Mouse (Mus musculus): ENCODE data around the gene C4b. TPM values are rescaled to one million over a fixed set of nuclear protein-coding genes. Genes with fewer than 3 reads are reported as not detected.
"Not testable (repeated sequence)": the region's sequence is repeated elsewhere in the genome, so short reads cannot be mapped to it uniquely, and the experiment has no call there.

Gene C4b
- total RNA-seq (2015; ENCODE audit: low replicate concordance) (0.38 and 0.84 TPM in 2 replicates), total RNA-seq (2017; ENCODE audit: low replicate concordance) (not detected in 2 replicates)

DNA sequence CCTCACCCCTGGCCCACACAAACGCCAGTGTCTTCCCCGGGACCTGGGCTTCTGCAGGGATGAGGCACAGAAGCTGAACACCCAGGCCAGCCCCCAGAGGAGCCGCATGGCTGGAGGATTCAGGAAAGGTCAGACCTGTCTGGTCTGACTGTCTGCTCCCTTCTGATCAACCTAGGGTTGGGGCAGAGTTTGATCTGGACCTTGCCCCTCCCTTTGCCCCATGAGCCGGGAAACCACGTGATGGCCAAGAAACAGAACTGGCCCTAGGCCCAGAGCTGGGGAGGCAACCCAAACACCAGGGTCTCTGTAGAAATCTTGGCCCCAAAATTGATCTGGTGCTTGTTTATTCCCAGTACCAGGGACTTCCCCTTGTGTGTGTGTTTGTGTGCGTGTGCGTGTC is at the start of gene C4b:
Gene C4b, minus strand, starts transcription at position 164 of the 400 bp plus-strand sequence.
- no peak for ATAC-seq (replicated peaks; ENCODE audit: low FRiP score, poor library complexity, severe bottlenecking)

DNA sequence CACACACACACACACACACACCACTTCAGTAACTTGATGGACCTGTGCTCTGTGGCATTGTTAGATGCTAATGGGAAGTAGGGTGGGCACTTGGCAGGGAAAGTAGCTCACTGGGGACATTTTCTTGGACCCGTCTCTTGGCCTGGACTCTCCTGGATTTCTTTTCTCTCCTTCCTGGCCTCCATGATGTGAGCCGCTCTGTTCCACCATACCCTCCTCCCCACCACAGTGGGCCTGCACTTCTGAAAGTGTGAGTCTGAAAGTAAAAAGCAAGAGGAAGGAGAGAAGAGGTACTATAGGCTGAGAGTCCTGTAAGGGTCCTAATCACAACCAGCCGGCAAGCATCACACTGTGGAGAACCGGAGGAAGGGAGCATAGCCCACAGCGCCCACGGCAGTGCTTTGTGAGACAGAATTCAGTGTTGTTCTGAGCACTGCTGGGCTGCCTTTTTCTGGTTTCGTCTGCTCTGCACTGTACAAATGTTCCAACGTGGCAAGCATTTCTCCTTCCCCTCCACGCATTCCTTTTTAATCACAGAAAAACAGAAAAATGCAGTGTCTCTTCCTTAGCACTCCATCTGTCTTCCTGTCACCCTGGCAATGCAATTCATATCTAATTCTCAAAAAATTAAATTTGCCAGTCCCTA is 34.1 kb upstream of the C4b start:
- no peak for ATAC-seq (replicated peaks; ENCODE audit: low FRiP score, poor library complexity, severe bottlenecking)

DNA sequence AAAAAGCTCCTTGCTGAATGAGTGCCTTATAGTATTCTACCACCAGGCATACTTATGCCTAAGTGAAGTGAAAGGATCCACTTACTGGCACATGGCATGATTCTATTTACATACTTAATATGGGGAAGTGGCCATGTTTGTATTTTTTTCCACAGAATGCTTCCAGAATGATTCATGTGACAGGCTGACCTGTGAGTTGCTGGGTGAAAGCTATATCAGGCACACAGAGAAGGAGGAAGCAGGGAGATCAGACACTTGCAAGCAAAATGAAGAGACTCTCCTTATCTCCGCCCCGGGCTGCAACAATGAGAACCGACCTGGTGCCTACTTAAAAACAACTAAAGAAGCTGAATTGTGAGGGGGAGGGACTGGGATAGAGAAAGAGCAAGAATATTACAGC is 17.8 kb upstream of the C4b start:
- no peak for ATAC-seq (replicated peaks; ENCODE audit: low FRiP score, poor library complexity, severe bottlenecking)

DNA sequence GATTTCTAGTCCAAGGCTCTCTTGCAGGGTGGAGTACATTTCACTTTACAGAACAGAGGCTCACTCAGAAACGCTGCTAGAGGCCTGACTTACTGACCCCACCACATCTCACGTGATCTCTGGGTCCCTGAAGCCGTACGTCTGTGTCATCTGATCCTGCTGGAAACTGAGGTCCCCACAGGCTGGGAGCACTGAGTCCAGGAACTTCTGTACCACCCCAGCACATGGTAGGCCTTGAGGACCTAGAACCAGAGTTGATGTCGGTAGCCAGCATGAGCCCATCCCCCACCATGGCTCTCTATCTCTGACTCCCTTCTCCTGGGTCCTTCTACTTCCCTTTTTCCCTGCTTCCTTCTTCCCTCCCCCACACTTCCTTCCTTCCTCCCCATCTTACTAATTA is 2.8 kb upstream of the C4b start:
- ATAC-seq (replicated peaks; ENCODE audit: low FRiP score, poor library complexity, severe bottlenecking), result no peak

DNA sequence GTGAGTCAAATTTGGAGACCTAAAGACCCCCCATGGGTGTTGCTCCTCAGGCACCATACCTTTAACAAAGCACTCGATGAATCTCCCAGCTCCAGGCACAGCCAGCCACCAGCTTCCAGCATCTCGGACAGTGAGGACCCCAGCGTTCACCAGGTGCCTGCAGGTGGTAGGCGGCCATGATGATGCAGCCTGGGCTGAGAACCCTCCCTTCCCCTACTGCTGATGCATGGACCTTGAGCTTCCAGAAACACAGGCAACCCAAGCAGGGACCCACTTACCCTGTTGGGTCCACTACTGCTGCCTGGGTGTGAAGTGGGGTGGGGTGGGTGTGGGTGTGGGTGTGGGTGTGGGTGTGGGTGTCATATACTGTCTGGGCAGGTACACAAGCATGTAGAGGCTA is 1.5 kb upstream of the C4b start:
- ATAC-seq (replicated peaks; ENCODE audit: low FRiP score, poor library complexity, severe bottlenecking), result not testable (repeated sequence)

DNA sequence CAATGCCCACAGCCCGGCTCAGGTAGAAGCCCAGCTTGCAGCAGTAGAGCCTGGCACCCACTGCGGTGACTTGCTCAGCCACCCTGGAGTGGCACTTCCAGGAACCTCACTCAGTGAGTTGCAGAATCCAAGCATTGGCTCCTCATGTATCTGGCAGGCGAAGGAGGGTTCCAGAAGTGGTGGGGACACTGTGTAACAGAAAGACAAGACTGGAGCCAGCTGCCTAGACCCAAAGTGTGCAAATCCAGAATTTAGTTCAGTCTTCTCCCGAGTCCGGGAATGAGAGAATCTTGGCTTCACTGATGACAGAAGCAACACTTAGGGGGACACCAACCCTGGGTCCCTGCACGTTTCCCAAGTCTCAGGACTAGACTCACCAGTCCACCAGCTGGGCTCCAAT is 929 bp upstream of the C4b start:
- not testable (repeated sequence) for ATAC-seq (replicated peaks; ENCODE audit: low FRiP score, poor library complexity, severe bottlenecking)

DNA sequence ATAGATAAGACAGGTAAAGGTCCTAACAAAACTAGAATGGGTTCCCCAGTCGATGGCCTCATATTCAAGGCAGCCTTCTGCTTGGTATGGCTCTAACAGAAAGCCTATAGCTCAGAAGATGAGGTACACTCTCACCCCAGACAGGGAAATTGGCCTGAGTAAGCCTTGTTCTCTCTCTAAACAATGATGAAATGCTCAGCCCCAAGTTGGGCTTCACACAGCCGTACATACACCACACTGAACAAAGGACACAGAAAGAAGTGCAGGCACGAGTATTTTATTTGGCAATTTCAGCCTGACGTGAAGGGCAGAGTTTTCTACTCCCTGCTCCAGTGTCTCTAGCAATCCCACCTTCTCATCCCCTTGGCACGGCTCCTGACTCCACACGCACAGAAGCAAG is 524 bp upstream of the C4b start:
- ATAC-seq (replicated peaks; ENCODE audit: low FRiP score, poor library complexity, severe bottlenecking), result no peak

DNA sequence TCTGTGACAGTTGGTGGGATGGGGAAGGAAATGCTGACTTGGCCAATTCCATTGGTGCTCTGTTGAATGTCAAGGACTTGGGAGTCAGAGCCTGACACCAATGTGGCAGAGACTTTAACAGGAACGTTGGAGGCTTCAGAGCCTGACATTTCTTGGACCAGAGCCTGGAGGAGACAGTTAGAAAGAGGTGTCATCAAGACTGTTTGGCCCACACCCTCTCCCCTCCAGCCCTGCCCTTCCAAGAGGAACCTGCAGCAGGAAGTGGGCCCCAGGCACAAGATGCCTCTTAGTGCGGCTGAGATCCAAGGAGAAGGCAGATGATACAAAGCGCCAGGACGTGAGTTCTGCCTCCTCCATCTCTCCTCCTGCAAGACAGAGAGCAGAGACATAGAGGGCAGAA is 3.4 kb downstream of the C4b start:
- ATAC-seq (replicated peaks; ENCODE audit: low FRiP score, poor library complexity, severe bottlenecking), result no peak

DNA sequence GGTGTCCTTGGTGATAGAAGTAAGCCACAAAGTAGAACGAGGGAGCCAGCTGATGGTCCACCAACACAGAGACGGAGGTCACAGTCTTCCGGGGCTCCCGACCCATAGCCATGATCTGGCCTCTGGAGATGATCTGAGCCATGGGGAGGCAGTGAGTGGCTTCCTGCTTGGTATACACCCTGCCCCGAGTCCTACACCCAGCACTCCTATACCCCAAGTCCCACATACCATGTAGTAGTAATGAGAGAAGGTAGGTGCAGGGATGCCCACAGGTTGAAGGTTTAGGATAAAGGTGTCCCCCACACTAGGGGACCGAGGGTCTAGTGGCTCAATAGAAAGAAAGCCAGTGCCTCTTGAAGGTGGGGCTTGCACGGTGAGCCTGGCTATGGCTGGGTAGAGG is 4.0 kb downstream of the C4b start:
- not testable (repeated sequence) for ATAC-seq (replicated peaks; ENCODE audit: low FRiP score, poor library complexity, severe bottlenecking)

DNA sequence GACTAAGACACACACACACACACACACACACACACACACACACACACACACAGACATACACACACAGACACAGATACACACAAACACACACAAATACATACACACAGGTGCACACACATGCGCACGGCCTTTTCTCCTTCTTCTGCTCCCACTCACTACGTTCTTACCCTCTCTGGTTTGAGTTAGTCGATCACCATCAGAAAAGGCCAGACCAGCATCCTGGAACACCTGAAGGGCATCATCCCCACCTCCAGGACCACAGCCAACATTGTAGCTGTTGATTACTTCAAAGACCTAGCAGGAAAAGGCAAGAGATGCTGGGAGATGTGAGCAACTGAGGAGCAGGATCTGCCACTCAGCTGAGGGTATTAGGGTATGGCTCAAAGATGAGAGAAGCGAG is 6.2 kb downstream of the C4b start:
- ATAC-seq (replicated peaks; ENCODE audit: low FRiP score, poor library complexity, severe bottlenecking), result not testable (repeated sequence)

DNA sequence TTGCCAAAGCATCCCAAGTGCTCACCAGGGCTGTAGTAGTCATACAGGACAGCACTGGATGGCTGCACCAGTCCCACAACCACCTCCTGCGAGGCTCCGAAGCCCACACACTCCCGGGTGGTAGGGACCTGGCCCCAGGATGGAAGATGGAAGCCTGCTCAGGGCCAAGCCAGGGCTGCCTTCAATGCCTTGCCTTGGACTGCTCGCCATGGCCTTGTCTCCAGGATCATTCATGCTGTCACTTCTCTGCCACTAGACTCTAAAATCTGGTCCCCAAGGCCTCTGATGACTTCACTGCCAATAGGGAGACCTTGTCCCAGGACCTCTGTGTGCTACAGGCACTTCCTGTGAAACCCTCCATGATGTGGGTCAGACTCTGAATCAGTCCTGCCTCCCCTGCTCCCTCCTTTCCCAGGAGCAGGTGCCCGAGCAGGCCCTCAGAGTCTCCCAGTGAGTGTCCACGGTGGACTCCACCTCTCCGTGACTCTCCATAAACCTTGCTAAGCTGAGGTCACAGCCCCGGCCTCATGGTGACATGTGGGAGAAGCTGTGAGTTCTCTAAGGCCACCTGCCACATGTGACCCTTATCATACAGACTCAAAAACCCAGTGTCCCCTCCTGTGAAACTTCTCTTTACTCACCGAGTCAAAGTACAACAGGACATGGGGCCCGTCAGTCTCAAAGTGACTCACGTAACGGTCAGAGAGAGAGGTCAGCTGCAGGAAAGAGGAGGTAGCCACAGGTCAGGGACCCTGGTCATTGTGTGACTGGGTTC is 13.7 kb downstream of the C4b start:
- not testable (repeated sequence) for ATAC-seq (replicated peaks; ENCODE audit: low FRiP score, poor library complexity, severe bottlenecking)

DNA sequence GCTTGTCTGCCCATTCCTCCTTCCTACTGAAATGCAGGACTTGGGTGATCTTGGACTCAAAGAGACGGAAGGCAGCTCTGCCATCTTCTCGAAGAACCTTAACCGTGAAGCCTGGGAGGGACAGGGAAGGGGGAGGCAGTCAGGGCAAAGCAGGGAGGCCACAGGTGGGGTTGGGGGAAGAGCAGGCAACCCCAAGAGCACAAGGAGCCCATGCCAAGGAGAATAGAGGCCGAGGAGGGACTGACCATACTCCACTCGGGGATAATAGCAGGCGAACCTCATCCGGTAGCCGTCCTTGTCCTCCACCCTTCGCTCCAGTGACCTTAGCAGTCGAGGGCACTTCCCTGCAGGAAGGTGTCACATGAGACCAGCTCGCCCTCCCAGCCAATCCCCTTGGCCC is 14.5 kb downstream of the C4b start:
- ATAC-seq (replicated peaks; ENCODE audit: low FRiP score, poor library complexity, severe bottlenecking), result not testable (repeated sequence)

DNA sequence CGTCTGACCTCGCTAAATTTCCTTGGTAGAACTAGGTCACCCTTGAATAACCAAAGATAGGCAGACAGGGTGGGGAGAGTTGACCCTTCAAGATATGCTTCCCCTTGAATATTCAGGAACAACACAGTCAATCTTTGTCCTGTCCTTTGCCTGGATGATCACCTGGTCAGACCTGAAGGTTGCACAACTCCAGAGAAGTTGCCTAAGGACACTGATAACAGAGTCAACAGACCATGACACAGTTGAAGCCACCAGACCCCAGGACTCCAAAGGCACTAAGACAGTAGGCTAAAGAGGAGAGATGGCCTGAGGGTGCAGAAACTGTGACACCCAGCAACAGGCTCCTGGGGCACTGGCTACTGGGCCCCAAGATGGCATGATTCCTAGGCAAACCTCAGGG is 15.8 kb downstream of the C4b start:
- no peak for ATAC-seq (replicated peaks; ENCODE audit: low FRiP score, poor library complexity, severe bottlenecking)

DNA sequence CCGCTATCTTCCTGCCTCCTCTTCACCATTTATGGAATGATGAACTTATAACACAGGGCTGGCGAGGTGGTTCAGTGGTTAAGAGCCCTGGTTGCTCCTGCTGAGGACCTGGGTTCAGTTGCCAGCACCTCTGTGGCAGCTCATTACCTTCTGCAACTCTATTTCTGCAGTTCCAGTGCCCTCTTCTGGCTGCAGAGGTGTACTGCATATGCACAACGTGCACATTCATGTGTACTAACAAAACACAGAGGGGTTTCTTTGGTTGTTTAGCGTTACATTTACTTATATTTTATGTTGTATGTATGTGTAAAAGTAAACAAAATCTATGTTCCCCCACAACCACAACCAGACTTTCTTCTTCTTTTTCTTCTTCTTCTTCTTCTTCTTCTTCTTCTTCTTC is 20.6 kb downstream of the C4b start:
- no peak for ATAC-seq (replicated peaks; ENCODE audit: low FRiP score, poor library complexity, severe bottlenecking)

DNA sequence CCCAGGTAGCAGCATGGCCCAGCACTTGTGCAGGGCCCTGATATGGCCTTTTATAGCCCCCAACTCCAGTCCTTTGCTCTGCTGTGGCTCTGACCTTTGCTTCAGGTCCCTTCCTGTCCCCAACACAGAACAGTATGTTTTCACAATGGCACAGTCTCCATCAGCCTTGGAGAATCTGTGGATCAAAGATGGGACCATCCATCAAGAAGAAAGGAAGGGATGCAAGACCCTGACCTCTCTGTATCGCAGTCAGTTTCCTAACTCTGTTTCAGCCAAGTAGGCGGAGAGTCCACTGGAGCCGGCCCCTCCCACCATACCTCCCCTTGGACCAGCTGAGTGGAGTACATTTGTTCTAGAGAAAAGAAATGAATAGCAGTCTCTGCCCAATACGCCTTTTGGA is 21.4 kb downstream of the C4b start:
- not testable (repeated sequence) for ATAC-seq (replicated peaks; ENCODE audit: low FRiP score, poor library complexity, severe bottlenecking)

DNA sequence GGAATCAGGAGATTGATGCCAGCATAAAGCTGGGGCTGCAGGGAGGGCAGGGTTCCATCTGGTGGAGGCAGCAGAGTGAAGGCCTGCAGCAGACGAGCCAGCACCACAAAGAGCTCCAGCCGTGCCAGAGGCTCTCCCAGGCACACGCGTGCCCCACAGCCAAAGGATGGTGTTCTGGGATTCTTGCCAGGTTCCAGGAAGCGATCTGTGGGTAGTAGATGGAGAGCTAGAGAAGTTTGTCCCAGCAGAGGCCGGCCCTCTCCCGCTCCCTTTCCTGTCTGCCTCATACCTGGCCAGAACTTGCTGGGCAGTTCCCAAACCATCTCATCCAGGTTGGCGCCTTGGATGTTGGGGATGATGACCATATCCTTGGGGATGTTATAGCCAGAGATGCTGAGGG is 23.8 kb downstream of the C4b start:
- not testable (repeated sequence) for ATAC-seq (replicated peaks; ENCODE audit: low FRiP score, poor library complexity, severe bottlenecking)

DNA sequence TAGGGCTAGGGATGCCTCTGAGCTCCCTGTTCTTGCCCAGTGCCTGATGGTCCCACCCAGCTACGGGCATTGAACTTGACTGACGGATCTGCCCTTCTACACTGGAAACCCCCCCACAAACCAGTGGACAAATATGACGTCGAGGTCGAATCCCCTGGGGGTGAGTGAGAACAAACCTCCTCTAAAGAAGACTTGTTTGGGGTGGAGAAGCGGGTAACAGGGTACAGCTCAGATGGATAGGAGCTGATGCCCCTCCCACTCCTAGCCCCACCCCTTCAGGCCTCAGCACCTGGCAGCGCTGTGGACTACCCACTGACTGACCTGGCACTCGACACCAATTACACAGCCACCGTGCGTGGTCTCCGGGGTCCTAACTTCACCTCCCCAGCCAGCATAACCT is 26.3 kb downstream of the C4b start:
- ATAC-seq (replicated peaks; ENCODE audit: low FRiP score, poor library complexity, severe bottlenecking), result no peak

DNA sequence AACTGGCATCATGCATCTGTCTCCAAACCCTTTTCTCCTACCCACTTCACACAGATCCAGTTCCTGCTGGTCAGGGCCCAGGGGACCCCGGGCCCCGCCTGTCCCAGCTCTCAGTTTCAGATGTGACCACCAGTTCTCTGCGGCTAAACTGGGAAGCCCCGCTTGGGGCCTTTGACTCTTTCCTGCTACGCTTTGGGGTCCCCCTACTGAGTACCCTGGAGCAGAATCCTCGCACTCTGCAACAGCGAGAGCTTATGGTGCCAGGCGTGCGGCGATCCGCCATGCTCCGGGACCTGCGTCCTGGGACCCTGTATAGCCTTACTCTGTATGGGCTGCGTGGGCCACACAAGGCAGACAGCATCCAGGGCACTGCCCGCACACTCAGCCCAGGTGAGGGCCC is 27.4 kb downstream of the C4b start:
- no peak for ATAC-seq (replicated peaks; ENCODE audit: low FRiP score, poor library complexity, severe bottlenecking)

DNA sequence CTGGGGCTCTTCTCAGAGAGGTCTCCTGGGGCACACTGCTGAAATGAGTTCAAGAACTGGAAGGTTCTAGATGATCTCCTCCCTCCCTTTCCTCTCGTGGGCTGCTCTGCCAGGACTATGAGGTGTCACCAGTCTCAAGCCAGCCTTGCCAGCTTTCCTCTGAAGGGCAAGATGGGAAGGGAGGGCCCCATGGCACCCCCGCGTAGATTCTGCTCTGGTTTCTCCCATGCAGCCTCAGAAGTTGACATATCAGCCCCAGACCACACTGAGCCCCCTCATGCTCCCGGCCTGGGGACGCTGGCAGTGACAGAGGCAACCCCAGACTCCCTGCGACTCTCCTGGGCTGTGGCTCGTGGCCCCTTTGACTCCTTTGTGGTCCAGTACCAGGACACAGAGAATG is 28.2 kb downstream of the C4b start:
- ATAC-seq (replicated peaks; ENCODE audit: low FRiP score, poor library complexity, severe bottlenecking), result not testable (repeated sequence)

DNA sequence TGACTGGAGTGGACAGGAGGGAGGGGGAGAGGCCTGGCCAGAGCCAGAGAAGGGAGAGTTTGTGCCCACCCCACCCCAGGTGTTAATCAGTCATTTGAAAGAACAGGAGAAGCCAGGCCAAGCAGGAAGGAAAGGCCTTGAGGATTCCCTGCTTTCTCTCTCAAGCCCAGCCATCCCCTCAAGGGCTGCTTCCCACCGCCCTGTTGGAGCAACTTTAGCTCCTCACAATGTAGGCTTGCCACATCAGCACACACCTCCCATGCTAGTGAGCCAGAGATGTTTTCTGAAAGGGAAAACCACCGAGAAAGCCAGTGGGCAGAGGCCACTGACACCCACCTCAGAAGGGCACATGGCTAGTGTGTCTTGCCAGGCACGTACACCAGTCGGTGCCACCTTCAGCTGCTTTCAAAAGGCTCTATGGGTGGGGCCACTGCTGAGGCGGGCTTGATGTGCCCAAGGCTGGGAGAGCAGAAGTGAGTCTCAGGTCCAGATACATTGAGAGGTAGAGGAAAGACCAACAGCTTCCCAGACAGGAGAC is 28.7 kb downstream of the C4b start:
- ATAC-seq (replicated peaks; ENCODE audit: low FRiP score, poor library complexity, severe bottlenecking), result not testable (repeated sequence)
